Mouse (Mus musculus) small intestine, adult 2 months (tissue): ENCODE data around the gene Wdr5b. TPM values are rescaled to one million over a fixed set of nuclear protein-coding genes. Genes with fewer than 3 reads are reported as not detected.
A peak's percentile ranks its signal among the peaks of the same experiment; 100 is the strongest.

Source experiments
- H3K27ac ChIP-seq: fragments of 200-500 bp; 2 replicates; pipeline ENCODE4 v1.5.1; 2012; ENCODE audit warnings: low read depth, low read length, control low read depth, inconsistent platforms; ENCODE audit not compliant: insufficient read depth
- H3K27me3 ChIP-seq: fragments of 200-500 bp; 2 replicates; pipeline ENCODE4 v1.6.1; 2012; ENCODE audit warnings: mild to moderate bottlenecking, moderate library complexity, low read length, inconsistent platforms; ENCODE audit not compliant: control insufficient read depth, insufficient read depth
- H3K36me3 ChIP-seq: fragments of 200-500 bp; 2 replicates; pipeline ENCODE4 v1.6.1; 2012; ENCODE audit warnings: mild to moderate bottlenecking, low read length, control low read depth, inconsistent platforms; ENCODE audit not compliant: control insufficient read depth, insufficient read depth
- H3K4me1 ChIP-seq: fragments of 200-500 bp; 2 replicates; pipeline ENCODE4 v1.6.1; 2012; ENCODE audit warnings: low read length, inconsistent platforms, mixed read lengths; ENCODE audit not compliant: control insufficient read depth, insufficient read depth, insufficient read length
- H3K4me3 ChIP-seq: fragments of 200-500 bp; 2 replicates; pipeline ENCODE4 v1.5.1; 2012; ENCODE audit warnings: low read depth, mild to moderate bottlenecking, control low read depth, inconsistent platforms, low read length, moderate library complexity
- CTCF ChIP-seq: fragments of 200-500 bp; IDR thresholded peaks from 2 replicates; pipeline ENCODE4 v1.5.1; 2012; ENCODE audit warnings: low read depth, mild to moderate bottlenecking, control low read depth, inconsistent platforms, low read length, moderate library complexity, mixed read lengths; ENCODE audit not compliant: insufficient replicate concordance, insufficient read length; ENCODE audit errors: extremely low read depth
- POLR2A ChIP-seq: fragments of 200-500 bp; IDR thresholded peaks from 2 replicates; pipeline ENCODE4 v1.6.1; 2012; ENCODE audit warnings: low read depth, mild to moderate bottlenecking, control low read depth, inconsistent platforms, low read length, moderate library complexity
- WGBS: fragments of 180-500 bp; shearing (Covaris S2); methylation state at CpG from one replicate; pipeline ENCODE4 v1.1.7; 2018; 5-methylcytosine and 5-hydroxymethylcytosine counted together
- polyA plus RNA-seq: library from polyadenylated mRNA; depleted of rRNA; stranded (reverse); fragments of >200 nt; gene quantifications from 2 replicates; pipeline ENCODE4 v1.2.3, GENCODE M21; 2012

Gene Wdr5b
- polyA plus RNA-seq, 1 experiment: 0.60 TPM

GRCm38 (mm10) chr16:36041625-36042020, 633 bp downstream of the Wdr5b start:
- Histone ChIP-seq H3K27ac (peak overlapping the region; percentile 60; the same call in 1 of the 2 replicates), H3K4me3 (peak overlapping the region; percentile 85), H3K36me3 (peaks cover 8% of the 10 kb centered on the region), H3K4me1 (no peaks in the 10 kb centered on the region; the same call in 1 of the 2 replicates), H3K27me3 (no peaks in the 10 kb centered on the region)
- TF ChIP-seq POLR2A (no peak), CTCF (no peak)
- 25% methylated on average over 11 of the region's 11 CpGs for WGBS

- Histone ChIP-seq H3K27ac (no peak overlapping the region), H3K27me3 (no peaks in the 10 kb centered on the region), H3K4me3 (no peak overlapping the region), H3K36me3 (peaks cover 14% of the 10 kb centered on the region), H3K4me1 (no peaks in the 10 kb centered on the region; the same call in 1 of the 2 replicates)
- TF ChIP-seq CTCF (no peak), POLR2A (no peak)
- WGBS: 90% methylated on average over 10 of the region's 10 CpGs
These were observed 2.1 kb downstream of the Wdr5b start for GRCm38 (mm10) chr16:36043073-36043472.

DNA sequence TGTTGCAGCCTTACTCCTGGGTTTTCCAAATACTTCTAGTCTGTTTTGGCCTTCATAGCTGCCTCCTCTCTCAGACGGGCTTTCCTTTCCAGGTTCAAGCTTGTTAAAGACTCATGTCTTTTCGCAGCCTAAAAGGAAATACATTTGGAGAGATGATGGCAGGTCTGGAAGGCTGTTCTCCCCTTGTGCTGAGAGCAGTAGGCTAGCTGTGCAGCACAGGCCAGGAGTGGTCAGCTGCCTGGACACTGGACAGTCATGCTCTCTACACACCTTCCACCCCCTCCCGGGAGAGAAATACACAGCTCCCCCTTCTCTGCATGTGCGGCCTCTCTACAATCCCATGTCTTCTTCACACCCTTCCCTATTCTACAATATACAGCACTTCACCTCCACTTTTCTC, 3.0 kb downstream of the Wdr5b start:
- Histone ChIP-seq H3K4me3 (no peak overlapping the region), H3K27ac (no peak overlapping the region), H3K27me3 (no peaks in the 10 kb centered on the region), H3K36me3 (peaks cover 23% of the 10 kb centered on the region), H3K4me1 (no peaks in the 10 kb centered on the region; the same call in 1 of the 2 replicates)
- WGBS: 86% methylated on average over 4 of the region's 4 CpGs
- TF ChIP-seq POLR2A (no peak), CTCF (no peak)

DNA sequence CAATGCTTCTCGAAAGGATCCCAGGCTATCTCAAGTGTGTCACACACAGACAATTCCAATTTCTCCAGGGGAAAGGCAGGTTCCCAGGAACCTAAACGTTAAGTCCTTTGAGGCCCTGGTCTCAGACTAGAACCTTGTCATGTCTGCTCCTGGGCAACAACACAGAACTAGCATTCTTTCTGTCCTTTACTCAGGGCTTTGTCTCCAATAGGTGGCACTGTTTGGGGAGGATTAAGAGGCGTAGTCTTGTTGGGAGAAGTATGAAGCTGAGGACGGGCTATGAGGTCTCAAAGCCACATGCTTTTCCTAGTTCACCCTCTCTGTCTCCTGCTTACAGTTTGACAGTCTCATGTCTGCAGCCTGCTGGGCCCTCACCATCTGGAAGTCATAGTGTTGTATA, 6.5 kb downstream of the Wdr5b start:
- no peak overlapping the region for H3K4me3 ChIP-seq
- no peaks in the 10 kb centered on the region for H3K27me3 ChIP-seq
- H3K27ac ChIP-seq: no peak overlapping the region
- H3K4me1 ChIP-seq: no peaks in the 10 kb centered on the region
- peaks cover 43% of the 10 kb centered on the region for H3K36me3 ChIP-seq
- WGBS: 92% methylated on average over 4 of the region's 4 CpGs
- no peak for TF ChIP-seq POLR2A
- no peak for TF ChIP-seq CTCF

- Histone ChIP-seq H3K4me3 (no peak overlapping the region), H3K4me1 (no peaks in the 10 kb centered on the region), H3K36me3 (peaks cover 40% of the 10 kb centered on the region), H3K27me3 (no peaks in the 10 kb centered on the region), H3K27ac (no peak overlapping the region)
- 90% methylated on average over 6 of the region's 6 CpGs for WGBS
- no peak for TF ChIP-seq CTCF
- TF ChIP-seq POLR2A: no peak
These were observed 10.5 kb downstream of the Wdr5b start for GRCm38 (mm10) chr16:36051491-36051890.

DNA sequence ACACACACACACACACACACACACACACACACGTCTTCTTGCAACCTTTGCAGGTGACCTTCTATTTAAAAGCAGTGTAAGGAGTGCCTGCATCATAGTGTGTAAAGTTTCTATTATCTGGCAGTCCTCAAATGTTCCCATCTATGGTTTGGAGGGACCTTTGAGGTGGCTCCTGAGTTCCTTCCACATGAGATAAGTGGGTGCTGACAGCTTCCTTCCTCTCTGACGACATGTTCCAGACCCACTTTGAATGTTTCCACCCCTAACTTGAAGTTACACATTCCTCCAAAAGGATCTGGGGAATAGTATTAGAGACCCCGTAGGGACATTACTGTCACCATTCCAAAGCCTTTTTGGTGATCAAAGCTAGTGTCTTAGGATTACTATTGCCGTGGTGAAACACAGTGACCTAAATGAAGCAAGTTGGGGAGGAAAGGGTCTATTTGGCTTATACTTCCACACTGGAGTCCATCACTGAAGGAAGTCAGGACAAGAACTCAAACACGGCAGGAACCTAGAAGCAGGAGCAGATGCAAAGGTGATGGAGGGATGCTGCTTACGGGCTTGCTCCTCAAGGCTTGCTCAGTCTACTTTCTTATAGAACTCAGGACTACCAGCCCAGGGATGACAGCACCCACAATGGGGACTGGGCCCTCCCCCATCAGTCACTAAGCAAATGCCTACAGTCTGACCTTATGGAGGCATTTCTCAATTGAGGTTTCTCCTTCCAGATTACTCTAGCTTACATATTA, 12.7 kb downstream of the Wdr5b start:
- peaks cover 23% of the 10 kb centered on the region for H3K36me3 ChIP-seq
- no peaks in the 10 kb centered on the region for H3K4me1 ChIP-seq
- H3K27ac ChIP-seq: no peak overlapping the region
- no peaks in the 10 kb centered on the region for H3K27me3 ChIP-seq
- TF ChIP-seq CTCF (no peak), POLR2A (no peak)
- no peak overlapping the region for H3K4me3 ChIP-seq
- 82% methylated on average over 6 of the region's 6 CpGs for WGBS

DNA sequence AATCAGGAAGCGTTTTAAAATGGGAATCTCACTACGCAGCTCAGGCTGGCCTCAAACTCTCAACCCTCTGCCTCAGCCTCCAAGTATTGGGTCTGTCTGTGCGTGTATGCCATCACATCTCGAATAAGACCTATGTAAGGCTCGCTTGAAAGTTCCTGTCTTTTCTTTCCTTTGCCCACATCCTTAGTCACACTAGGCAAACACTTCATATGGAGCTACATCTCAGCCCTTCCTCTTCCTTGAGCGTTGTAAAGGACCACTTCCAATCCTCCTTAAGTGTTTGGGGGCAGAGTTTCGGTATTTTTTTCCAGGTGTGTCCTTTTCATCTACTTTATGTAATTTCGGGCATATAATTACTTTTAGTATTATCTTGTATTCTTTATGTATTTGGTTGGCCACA, 13.9 kb downstream of the Wdr5b start:
- H3K27ac ChIP-seq: no peak overlapping the region
- TF ChIP-seq POLR2A: no peak
- no peak for TF ChIP-seq CTCF
- 95% methylated on average over 8 of the region's 8 CpGs for WGBS

More for the DNA sequence above, 13.9 kb downstream of the Wdr5b start:
- Histone ChIP-seq H3K4me3 (no peak overlapping the region), H3K36me3 (peaks cover 13% of the 10 kb centered on the region), H3K27me3 (no peaks in the 10 kb centered on the region), H3K4me1 (no peaks in the 10 kb centered on the region)
